Mouse (Mus musculus) hindbrain, embryonic 12.5 days (tissue): Measurements from ENCODE around the gene Slc28a1. TPM values are rescaled to one million over a fixed set of nuclear protein-coding genes. Genes with fewer than 3 reads are reported as not detected.

Experiments used
- ATAC-seq: fragments of 200-750 bp; cut with Nextera tagmentation; 2 replicates; pipeline ENCODE4 v1.8.0; 2017; ENCODE audit warnings: moderate TSS enrichment; ENCODE audit not compliant: low FRiP score
- H3K27ac ChIP-seq: fragments of 300-500 bp; sonication (generic); 2 replicates; pipeline ENCODE4 v1.5.1; 2016; ENCODE audit warnings: mild to moderate bottlenecking
- H3K27me3 ChIP-seq: fragments of 300-500 bp; sonication (generic); 2 replicates; pipeline ENCODE4 v1.6.1; 2016; ENCODE audit warnings: mild to moderate bottlenecking
- H3K36me3 ChIP-seq: fragments of 300-500 bp; sonication (generic); 2 replicates; pipeline ENCODE4 v1.6.1; 2016; ENCODE audit warnings: mild to moderate bottlenecking
- H3K4me1 ChIP-seq: fragments of 300-500 bp; sonication (generic); 2 replicates; pipeline ENCODE4 v1.6.1; 2016
- H3K4me2 ChIP-seq: fragments of 300-500 bp; sonication (generic); replicated peaks from 2 replicates; pipeline ENCODE4 v1.6.1; 2016; ENCODE audit warnings: mild to moderate bottlenecking
- H3K4me3 ChIP-seq: fragments of 300-500 bp; sonication (generic); 2 replicates; pipeline ENCODE4 v1.5.1; 2016; ENCODE audit warnings: mild to moderate bottlenecking
- H3K9ac ChIP-seq: fragments of 300-500 bp; sonication (generic); 2 replicates; pipeline ENCODE4 v1.6.1; 2016; ENCODE audit warnings: mild to moderate bottlenecking, moderate library complexity
- H3K9me3 ChIP-seq: fragments of 300-500 bp; sonication (generic); replicated peaks from 2 replicates; pipeline ENCODE4 v1.6.1; 2016; ENCODE audit warnings: mild to moderate bottlenecking
- WGBS: fragments of 180-500 bp; shearing (Covaris S2); methylation state at CpG from one replicate; pipeline ENCODE4 v1.1.7; 2016; 5-methylcytosine and 5-hydroxymethylcytosine counted together
- polyA plus RNA-seq: library from polyadenylated mRNA; unstranded; fragments of >200 nt; fragmentation: Nextera tagmentation; extraction: Ambion mirVana; gene quantifications from 2 replicates; pipeline ENCODE4 v1.2.1, GENCODE M21; 2016

Slc28a1 gene
- polyA plus RNA-seq, 1 experiment from 2014 or later: not detected

DNA sequence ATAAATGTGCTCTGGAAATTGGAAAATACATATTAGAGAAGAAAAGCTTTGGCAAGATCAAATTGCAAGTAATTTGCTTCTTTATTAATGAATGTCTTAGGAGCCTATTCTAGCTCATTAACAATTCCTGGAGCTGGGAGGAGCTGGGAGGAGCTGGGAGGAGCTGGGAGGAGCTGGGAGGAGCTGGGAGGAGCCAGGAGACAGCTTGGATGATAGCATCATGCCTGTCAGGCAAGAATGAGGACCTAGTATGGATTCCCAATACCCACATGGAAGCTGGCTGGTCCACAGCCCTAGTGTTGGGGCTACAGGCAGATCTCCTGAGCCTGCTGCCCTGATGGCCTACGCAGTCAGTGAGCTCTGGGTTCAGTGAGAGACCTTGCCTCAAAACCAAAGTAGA, 101.4 kb downstream of the Slc28a1 start:
- Histone ChIP-seq H3K9ac (no peak overlapping the region), H3K4me3 (no peak overlapping the region), H3K9me3 (no peaks in the 10 kb centered on the region), H3K27me3 (peaks cover 56% of the 10 kb centered on the region), H3K27ac (no peak overlapping the region), H3K36me3 (no peaks in the 10 kb centered on the region), H3K4me2 (no peak overlapping the region), H3K4me1 (peaks cover 14% of the 10 kb centered on the region)
- no peak for ATAC-seq
- 74% methylated on average over 1 of the region's 1 CpGs for WGBS

DNA sequence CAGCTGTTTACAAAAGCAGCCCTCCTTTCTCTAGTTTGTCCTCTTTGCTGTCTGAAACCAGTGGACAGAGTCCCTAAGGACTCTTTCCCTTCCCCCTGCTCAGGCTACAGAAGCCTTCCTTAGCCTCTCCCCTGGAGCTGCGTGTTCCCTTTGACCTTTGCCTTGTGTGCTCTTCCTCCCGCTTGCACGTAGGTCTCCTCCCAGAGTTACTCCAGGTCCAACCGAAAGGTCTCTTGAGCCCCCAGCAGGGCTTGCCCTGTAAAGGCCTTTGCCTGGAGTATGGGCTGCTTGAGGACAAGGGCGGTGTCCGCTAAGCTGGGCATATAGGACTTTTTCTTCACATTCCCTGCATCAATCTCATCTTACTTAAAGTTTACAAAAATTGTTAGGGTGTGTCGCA, 104.7 kb downstream of the Slc28a1 start:
- no peak for ATAC-seq
- WGBS: 54% methylated on average over 7 of the region's 7 CpGs
- peaks cover 24% of the 10 kb centered on the region for H3K27me3 ChIP-seq

More for the DNA sequence above, 104.7 kb downstream of the Slc28a1 start:
- H3K9ac ChIP-seq: no peak overlapping the region
- no peak overlapping the region for H3K4me2 ChIP-seq
- H3K4me3 ChIP-seq: no peak overlapping the region
- no peaks in the 10 kb centered on the region for H3K9me3 ChIP-seq
- no peak overlapping the region for H3K27ac ChIP-seq
- no peaks in the 10 kb centered on the region for H3K36me3 ChIP-seq
- 0 out of 2 replicates have a peak, but pooled peaks cover 1% of the 10 kb centered on the region for H3K4me1 ChIP-seq

Other genes starting within 250 kb of the Slc28a1 start
- 37.2 and 40.5 TPM in 2 replicates for gene Wdr73, start 213.5 kb upstream of the Slc28a1 start, polyA plus RNA-seq
- gene Nmb, start 209.7 kb upstream of the Slc28a1 start, polyA plus RNA-seq: 5.7 and 7.8 TPM in 2 replicates
- gene Sec11a, start 167.0 kb upstream of the Slc28a1 start, polyA plus RNA-seq: 175 and 183 TPM in 2 replicates
- 12.8 and 19.3 TPM in 2 replicates for gene Zfp592, start 121.1 kb upstream of the Slc28a1 start, polyA plus RNA-seq
- gene Alpk3, start 57.2 kb upstream of the Slc28a1 start, polyA plus RNA-seq: 0.15 and 0.61 TPM in 2 replicates
- gene Pde8a, start 98.8 kb downstream of the Slc28a1 start, polyA plus RNA-seq: 4.1 and 4.2 TPM in 2 replicates
- 779 and 914 TPM in 2 replicates for gene Rps17, start 230.5 kb downstream of the Slc28a1 start, polyA plus RNA-seq